Mouse (Mus musculus) bone marrow, adult 2 months (tissue): Measurements from ENCODE around the gene Mllt1.

Source experiments
- CTCF ChIP-seq: fragments of 200-500 bp; IDR thresholded peaks from 2 replicates; pipeline ENCODE4 v1.5.1; 2011; ENCODE audit warnings: low read length, control low read depth; ENCODE audit not compliant: control insufficient read depth, insufficient read depth
- POLR2A ChIP-seq: fragments of 200-500 bp; IDR thresholded peaks from 2 replicates; pipeline ENCODE4 v1.6.1; 2011; ENCODE audit warnings: low read depth, mild to moderate bottlenecking, control low read depth, low read length, borderline replicate concordance; ENCODE audit not compliant: control insufficient read depth

DNA sequence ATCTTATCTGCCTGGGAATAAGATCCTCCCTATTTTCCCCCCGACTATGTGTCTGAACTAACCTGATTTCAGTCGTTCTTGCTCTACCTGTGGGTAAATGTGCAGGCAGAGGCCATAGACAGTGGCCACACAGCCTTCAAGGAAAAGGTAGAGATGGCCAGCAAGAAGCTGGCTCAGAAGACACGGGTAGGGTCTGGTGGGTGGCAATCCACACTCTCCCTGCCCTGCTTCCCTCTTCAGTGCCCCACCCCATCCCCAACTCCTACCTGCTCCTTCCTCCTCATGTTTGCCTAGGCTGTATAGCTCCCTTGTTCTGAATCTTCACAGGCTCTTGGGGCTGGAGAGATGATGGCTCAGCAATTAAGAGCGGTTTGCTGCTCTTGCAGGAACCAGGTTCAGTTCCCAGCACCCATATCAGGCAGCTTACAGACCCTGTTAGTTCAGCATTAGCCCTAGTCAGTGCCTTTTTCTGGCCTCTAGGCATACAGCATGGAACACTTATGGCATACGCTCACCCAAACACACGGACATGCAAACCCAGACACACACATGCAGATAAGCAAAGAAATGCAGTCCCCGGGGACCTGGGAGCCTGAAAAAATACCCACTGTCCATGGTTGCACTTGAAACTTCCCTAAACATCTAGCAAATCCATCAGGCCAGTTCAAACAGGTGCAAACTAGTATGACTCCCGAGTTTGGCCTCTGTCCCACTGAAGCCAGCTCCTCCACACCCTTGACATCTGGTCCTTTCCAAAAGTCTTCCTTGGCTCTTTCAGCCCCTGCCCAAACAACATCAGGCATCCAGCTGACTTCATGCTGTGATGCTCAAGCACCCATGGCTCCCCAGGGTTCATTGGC lies 41.5 kb upstream of the Mllt1 start:
- TF ChIP-seq CTCF (no peak), POLR2A (no peak)
